Mouse (Mus musculus) E14TG2a.4 (cell line): ENCODE measurements around the gene Glp1r.

Experiments used
- CTCF ChIP-seq: conservative IDR thresholded peaks from 2 replicates; pipeline ENCODE4 v1.5.1; 2014; ENCODE audit warnings: low read length
- NANOG ChIP-seq: IDR thresholded peaks from 2 replicates; pipeline ENCODE4 v1.6.1; 2014; ENCODE audit warnings: borderline replicate concordance, low read length, mixed read lengths
- POU5F1 ChIP-seq: IDR thresholded peaks from 2 replicates; pipeline ENCODE4 v1.6.1; 2014; ENCODE audit warnings: low read length, borderline replicate concordance

- TF ChIP-seq CTCF, result no peak
- TF ChIP-seq POU5F1, result no peak
- TF ChIP-seq NANOG, result no peak
These were observed 33.7 kb downstream of the Glp1r start for GRCm38 (mm10) chr17:30935301-30935700.
